Mouse (Mus musculus) cerebellum, postnatal 10 days (tissue): ENCODE measurements at regions not wholly inside any gene's neighbourhood (a gene's known extent, or its start where the extent isn't known, plus 50 kb on each side); places are given as distances from the start of the nearest gene placed in this dataset.

ENCODE experiments used
- DNase-seq, 2 experiments: peaks; one replicate each; pipeline ENCODE4 v3.0.0; 2021; ENCODE audit warnings: mixed read lengths in 2 of 2

GRCm38 (mm10) chr12:27060899-27061762 lies 281.2 kb downstream of the Sox11 start:
- peak; percentile 69 to 71 for DNase-seq

GRCm38 (mm10) chr12:27059885-27060284 lies 282.5 kb downstream of the Sox11 start:
- DNase-seq: peak; percentile 83 to 88

DNA sequence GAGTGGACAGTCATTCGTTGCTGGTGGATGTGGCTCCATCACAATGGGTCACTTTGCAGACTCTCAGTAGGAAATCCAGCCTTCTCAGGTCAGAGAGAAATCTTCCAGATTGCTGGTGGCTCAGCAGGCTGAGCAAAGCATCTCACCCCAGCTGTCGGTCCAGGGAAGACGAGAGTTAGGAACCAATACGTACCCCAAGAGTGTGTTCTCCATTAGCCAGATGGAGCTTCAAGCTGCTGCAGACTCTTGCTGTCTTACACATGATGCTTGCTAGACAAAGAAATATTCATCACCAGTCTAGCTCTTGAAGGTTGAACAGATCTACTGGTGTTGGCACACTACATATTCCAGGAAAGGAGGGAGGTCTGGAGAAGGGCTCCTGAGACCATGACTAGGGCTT lies 288.0 kb downstream of the Sox11 start:
- no peak for DNase-seq

- no peak for DNase-seq
Observed at GRCm38 (mm10) chr12:27037922-27038321, 304.5 kb downstream of the Sox11 start.

DNA sequence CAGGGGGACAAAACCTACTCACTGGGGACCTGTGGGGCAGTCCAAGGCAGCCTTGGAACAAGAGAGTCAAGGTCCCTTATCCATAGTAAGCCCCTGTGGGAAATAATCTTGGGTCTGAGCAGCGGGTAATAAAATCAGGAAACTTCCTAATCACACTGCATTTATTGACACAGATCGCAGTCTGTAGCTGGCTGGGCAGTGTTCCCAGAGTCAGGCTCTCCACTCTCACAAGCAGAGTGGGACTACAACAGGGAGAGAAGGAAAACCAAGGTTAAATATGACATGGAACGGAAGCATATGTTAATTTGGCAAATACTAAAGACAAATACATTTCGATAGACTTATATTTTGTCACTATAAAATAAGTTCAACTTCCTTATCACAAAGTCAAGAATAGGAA lies 322.6 kb downstream of the Sox11 start:
- DNase-seq: peak; percentile 42 to 54

GRCm38 (mm10) chr12:27018366-27018765 lies 324.0 kb downstream of the Sox11 start:
- DNase-seq: peak in 1 of 2 experiments; percentile 15

GRCm38 (mm10) chr12:26999287-26999686 lies 343.1 kb downstream of the Sox11 start:
- peak; percentile 7 to 26 for DNase-seq

- DNase-seq: peak; percentile 74
Observed at GRCm38 (mm10) chr12:26976284-26977065, 365.9 kb downstream of the Sox11 start.

- no peak for DNase-seq
Observed at GRCm38 (mm10) chr12:26972495-26973113, 369.8 kb downstream of the Sox11 start.

GRCm38 (mm10) chr12:26967018-26967737 lies 375.2 kb downstream of the Sox11 start:
- no peak for DNase-seq

- DNase-seq: no peak
Observed at GRCm38 (mm10) chr12:26963917-26964316, 378.5 kb downstream of the Sox11 start.

GRCm38 (mm10) chr12:26939831-26940230 lies 402.5 kb downstream of the Sox11 start:
- no peak for DNase-seq

DNA sequence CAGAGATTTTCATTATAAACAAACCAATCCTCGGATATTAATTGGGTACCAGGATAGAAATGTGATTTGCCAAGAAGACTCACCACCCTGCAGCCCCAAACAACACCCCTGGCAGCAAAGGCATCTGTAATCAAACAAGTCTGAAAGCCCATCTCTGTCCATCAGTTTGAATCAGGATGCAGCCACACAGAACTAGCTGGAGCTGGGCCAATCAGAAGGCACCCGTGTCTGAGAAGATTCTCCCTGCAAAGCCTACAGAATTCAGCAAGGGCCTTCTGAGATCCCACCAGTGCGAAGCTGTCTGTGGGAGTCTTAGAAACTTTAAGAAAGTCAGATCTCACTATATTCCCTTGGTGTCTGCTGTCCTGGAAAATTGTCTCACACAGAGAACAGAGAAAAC lies 404.5 kb downstream of the Sox11 start:
- peak; percentile 66 to 70 for DNase-seq

DNA sequence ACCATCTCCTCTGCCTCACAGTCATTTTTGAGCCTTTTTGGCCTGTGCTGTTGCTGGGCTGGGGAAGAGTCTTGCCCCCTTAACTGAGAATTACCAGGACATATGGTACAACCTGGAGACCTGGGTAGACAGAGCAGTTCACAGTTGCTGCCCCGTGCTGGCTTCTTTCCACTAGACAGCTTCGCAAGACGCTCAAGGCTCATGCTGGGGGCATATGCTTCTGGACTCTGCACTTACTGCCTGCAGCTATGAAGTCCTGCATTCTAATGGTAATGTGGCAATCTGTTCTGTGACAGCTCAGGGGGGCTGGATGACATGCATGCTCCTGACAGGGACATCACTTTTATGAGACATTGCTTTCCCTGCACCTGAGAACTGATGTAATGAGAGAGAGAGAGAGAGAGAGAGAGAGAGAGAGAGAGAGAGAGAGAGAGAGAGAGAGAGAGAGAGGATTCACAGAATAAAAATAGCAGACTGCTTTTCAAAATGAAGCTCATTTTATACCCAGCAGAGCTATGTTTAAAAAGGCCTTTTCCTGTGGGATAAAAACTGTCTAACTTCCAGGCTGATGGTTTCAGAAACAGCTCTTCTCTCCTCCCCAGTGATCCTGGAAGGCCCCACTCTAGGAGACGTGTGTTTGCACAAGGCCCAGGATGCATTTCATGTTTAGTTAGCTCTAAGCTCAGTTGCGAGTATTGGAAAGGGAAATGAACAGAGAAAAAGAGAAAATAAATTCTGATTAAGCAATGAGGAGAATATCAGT lies 405.5 kb downstream of the Sox11 start:
- peak; percentile 95 to 97 for DNase-seq

GRCm38 (mm10) chr12:26930155-26930867 lies 412.1 kb downstream of the Sox11 start:
- DNase-seq: peak in 1 of 2 experiments; percentile 9

GRCm38 (mm10) chr12:26906126-26906525 lies 436.2 kb downstream of the Sox11 start:
- no peak for DNase-seq

- DNase-seq: no peak
Observed at GRCm38 (mm10) chr12:26903894-26904272, 434.9 kb downstream of the Cmpk2 start.

GRCm38 (mm10) chr12:26903073-26903893 lies 434.3 kb downstream of the Cmpk2 start:
- peak; percentile 67 to 71 for DNase-seq

DNA sequence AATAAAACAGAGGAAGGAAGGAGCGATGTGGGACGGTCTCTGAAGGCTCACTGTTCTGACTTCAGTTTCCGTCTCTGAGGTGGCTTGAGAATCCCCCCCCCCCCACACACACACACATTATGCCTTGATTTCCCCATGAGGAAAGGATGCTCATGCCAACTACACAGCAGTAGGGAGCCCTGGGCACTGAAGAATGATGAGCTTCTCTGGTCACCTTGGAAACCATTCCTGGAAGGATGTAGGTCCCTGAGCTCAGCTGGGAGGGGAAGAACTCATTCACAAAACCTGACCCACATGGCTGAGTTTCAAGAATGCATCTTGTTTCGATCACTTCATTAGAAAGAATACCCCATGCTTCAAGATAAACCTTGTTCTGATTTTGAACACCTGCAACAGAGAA lies 422.2 kb downstream of the Cmpk2 start:
- DNase-seq: peak; percentile 39 to 53

DNA sequence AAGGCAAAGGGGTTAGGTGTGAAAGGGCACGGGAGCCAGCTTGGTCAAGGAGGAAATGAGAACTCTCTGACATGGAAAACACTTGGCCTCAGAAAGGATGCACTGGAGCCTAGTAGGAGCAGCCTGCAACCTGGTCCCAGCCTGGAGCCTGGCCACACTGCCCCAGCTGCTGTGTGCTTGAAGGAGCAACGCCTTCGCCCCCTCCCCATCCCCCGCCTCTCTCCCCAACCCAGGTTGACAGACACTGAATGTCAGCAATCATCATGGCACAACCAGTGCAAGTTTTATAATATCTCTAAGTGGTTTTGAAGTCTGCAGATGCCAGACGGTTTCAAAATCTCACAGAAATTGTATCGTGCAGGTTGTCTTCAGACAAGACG lies 417.6 kb downstream of the Cmpk2 start:
- DNase-seq: peak; percentile 84 to 91
